Mouse (Mus musculus): ENCODE measurements around the gene Rpap1.
"Not testable (repeated sequence)": the region's sequence is repeated elsewhere in the genome, so short reads cannot be mapped to it uniquely, and the experiment has no call there.

The Rpap1 gene

DNA sequence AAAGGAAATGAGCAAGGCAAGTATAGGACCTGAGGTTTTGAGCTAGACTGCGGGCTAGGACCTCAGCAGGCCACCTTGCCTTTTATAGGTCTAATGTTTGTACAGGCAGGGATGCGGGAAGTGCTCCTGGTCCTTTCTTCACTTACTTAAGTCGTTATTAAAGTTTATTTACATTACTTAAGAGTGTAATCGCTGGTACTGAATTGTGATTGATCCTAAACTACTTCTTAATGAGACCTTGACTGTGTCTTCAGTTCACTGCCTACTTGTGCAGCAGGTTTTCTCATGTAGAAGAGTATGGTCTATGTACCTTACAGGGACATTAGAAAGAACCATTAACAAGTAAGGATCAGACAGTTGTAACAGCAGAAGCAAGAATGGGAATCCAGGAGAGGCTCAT lies 56.6 kb downstream of the Rpap1 start:
- peaks cover 15% of the 10 kb centered on the region for H3K36me3 ChIP-seq (ENCODE audit: control insufficient read depth, insufficient read depth, low read length, poor library complexity, severe bottlenecking)
- H3K27me3 ChIP-seq (ENCODE audit: control insufficient read depth, insufficient read depth, low read length, poor library complexity, severe bottlenecking): no peaks in the 10 kb centered on the region
- DNase-seq (ENCODE audit: low read depth, low spot score): no peak

DNA sequence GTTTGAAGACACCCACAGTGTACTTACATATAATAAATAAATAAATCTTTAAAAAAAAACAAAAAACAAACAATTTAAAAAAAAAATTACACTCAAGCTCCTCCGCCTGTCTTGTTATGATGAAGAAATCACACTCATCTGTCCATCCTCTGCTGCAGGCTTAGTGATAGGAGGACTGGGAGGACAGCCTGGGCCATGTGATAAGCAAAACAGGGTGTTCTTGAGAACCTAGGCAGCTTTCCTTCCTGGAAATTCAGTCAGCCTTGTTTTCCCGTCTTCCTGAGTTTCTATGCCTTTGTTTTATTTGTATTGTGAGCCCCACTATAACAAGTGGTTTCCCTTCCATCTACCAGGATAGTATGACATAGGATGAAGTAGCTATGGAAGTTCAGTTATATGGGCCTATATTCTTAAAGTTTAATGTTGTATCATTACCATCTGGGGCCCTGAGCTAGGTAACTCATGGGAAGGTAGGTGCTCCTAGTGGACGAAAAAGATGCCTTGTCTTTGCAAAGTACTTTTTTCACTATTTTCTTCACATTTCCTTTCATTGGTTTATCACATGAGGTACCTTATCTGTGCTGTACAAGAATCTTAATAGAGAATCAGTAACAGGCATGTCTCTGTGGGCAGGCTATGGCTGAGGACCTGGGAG lies 59.4 kb downstream of the Rpap1 start:
- no peak for DNase-seq (ENCODE audit: low read depth, low spot score)
- Histone ChIP-seq H3K36me3 (ENCODE audit: control insufficient read depth, insufficient read depth, low read length, poor library complexity, severe bottlenecking) (peaks cover 27% of the 10 kb centered on the region), H3K27me3 (ENCODE audit: control insufficient read depth, insufficient read depth, low read length, poor library complexity, severe bottlenecking) (no peaks in the 10 kb centered on the region)

DNA sequence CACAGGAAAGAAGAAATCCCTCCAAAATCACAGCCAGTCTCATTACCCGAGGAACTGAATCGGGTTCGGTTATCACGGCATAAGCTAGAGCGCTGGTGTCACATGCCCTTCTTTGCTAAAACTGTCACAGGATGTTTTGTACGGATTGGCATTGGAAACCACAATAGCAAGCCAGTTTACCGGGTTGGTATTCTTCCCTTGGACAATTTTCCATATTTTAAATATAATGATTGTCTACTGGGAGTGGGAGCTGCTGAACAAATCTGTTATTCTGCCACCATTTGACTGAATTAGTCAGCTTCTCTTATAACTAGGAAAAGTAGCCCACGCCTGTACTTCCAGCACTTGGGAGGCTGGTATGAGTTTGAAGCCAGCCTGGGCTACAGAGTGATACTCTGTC lies 66.3 kb downstream of the Rpap1 start:
- H3K36me3 ChIP-seq (ENCODE audit: control insufficient read depth, insufficient read depth, low read length, poor library complexity, severe bottlenecking): peaks cover 18% of the 10 kb centered on the region
- no peak for DNase-seq (ENCODE audit: low read depth, low spot score)

DNA sequence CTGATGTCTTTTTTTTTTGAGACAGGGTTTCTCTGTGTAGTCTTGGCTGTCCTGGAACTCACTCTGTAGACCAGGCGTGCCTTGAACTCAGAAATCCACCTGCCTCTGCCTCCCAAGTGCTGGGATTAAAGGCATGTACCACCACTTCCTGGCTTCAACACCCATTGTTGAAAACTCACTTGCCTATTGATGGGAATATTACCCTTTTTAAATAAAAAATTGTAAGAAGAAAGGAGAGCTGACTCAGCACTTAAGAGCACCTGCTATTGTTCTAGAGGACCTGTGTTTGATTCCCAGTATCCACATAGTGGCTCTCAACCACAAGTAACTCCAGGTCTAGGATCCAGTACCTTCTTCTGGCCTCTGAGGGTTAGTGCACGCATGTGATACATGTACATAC lies 71.5 kb downstream of the Rpap1 start:
- peaks cover 10% of the 10 kb centered on the region for H3K36me3 ChIP-seq (ENCODE audit: control insufficient read depth, insufficient read depth, low read length, poor library complexity, severe bottlenecking)
- not testable (repeated sequence) for DNase-seq (ENCODE audit: low read depth, low spot score); H3K27me3 ChIP-seq (ENCODE audit: control insufficient read depth, insufficient read depth, low read length, poor library complexity, severe bottlenecking)

More for the DNA sequence above, 66.3 kb downstream of the Rpap1 start:
- no peaks in the 10 kb centered on the region for H3K27me3 ChIP-seq (ENCODE audit: control insufficient read depth, insufficient read depth, low read length, poor library complexity, severe bottlenecking)

Measured in splenic B cell, adult 2 months (primary cell).